Mouse (Mus musculus): ENCODE results near the gene Usp7.
"Not testable (repeated sequence)": the region's sequence is repeated elsewhere in the genome, so short reads cannot be mapped to it uniquely, and the experiment has no call there.

The Usp7 gene

DNA sequence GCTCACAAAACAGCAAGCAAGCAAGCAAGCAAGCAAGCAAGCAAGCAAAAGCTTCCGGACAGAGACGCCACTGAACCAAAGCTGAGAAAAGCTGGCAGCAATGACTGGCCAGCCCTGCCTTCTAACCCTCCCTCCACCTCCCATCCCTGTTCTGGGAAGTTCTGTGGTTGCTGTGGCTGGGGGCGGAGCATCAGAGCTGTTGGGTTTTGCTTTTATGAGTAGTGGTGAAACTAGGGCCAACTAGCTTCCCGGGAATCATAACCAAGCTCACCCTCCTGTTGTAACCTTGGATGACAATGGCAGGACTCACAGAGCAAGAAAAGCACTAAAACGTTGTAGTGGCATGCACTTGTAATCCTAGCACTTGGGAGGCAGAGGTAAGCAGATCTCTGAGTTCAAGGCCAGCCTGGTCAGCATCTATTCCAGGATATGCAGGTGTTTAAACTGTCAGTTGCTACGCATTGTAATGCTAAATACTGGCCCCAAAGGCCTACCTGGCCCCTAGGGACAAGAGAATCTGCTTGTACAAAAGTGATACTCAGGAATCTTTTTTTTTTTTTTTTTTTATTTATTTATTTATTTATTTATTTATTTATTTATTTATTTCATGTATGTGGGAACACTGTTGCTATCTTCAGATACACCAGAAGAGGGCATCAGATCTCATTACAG, 43.8 kb downstream of the Usp7 start:
- no peak for DNase-seq

DNA sequence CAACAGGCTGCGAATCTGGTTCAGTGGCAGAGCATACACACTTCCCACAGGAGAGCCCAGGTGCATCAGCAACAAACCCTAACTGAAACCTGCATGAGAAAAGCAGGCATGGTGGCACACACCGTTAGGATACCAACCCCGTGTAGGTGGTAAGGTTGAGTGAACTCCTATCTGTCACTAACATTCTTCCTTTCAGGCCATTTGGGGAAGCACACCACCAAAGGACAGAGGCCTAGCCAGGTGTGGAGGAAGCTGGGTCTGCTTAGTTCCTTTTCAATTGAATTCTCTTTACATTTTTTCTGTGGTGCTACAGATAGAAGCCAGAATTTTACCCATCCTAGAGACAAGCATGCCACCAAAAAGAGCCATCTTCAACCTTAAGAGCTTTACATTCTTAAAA, 44.3 kb downstream of the Usp7 start:
- no peak for DNase-seq

DNA sequence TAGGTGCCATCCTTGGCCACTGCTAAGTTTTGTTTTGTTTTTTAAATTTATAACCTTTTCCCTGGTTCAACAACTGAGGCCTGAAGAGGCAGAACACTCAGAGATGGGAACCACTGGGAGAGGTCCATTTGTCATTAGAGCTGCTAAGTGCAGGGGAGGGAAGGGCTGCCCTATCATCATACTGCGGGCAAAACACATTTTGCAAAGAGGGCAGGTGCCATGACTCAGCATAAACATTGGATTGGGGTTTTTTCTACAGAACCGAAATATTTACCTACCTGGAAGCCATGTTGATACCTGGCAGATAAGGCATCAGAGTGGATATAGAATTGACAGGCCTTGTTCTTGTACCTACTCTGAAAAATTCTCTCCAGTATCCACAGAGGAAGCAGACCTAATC, 45.6 kb downstream of the Usp7 start:
- DNase-seq: no peak

DNA sequence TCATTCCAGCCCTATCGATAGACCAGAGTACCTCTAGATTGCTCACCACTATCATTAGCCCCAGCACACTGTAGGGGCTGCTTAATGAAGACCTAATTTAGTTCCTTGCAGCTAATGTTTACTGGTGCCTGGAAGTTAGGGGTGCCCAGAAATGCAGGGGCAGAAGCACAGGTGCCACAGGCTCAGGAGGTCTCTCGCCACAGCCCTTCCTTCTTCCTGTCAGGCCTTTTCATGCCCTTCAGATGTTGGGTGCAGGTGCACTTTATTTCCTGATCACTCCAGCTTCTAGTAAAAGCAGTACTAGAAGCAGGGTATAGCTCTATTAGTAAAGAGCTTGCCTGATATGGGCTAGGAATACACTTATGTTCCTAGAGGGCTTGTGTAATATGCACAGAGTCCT, 46.4 kb downstream of the Usp7 start:
- DNase-seq: no peak

DNA sequence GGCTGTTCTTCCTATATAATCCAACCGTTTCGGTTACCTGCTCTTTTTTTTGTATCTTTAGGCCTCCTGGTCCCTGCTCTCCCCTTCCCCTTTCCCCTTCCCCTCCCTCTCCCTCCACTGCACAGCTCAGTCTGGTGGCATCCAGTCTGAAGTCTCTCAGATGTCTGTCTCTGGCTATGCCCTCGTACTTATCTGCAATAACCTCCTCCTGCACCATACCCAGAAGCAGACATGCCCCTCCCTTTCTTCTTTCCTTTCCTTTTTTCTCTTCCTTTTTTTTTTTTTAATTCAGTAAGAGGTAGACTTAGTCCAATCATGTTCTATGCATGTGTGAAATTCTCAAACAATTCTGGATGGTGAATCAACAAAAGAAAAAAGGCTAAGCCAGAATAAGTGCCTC, 48.1 kb downstream of the Usp7 start:
- DNase-seq: no peak

DNA sequence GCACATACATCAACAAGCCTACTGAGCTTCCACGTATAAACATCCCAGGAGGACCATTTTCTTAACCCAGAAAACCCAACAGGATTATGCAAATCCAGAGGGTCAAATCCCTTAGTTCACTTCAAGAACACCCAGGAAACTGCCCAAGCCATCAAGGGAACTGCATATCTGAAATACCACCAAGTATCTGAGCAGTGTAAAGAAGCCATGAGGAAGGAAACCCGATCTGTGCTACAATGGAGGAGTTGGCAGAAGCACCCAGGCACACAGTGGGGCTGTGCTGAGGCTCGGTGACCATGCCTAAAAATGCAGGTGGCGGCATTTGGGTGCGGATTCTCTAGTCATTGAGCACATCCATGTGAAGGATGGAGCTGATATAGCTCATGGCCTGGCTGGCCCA, 50.4 kb downstream of the Usp7 start:
- DNase-seq: no peak

DNA sequence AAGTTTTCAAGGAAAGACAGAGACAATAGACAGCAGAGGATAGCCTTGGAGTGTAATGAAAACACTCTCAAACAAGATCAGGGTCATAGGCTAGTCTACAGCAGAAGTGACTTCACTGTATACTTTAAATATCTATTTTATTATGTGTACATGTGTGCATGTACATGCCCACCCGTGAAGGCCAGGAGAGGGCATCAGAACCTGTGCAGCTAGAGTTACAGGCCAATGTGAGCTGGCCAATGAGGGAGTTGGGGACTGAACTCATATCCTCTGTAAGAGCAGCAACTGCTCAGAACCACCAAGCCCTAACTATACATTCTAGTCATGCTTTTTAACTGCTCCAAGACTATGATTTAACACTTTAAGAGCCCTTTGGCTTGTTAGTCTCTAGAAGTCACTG, 51.0 kb downstream of the Usp7 start:
- no peak for DNase-seq

DNA sequence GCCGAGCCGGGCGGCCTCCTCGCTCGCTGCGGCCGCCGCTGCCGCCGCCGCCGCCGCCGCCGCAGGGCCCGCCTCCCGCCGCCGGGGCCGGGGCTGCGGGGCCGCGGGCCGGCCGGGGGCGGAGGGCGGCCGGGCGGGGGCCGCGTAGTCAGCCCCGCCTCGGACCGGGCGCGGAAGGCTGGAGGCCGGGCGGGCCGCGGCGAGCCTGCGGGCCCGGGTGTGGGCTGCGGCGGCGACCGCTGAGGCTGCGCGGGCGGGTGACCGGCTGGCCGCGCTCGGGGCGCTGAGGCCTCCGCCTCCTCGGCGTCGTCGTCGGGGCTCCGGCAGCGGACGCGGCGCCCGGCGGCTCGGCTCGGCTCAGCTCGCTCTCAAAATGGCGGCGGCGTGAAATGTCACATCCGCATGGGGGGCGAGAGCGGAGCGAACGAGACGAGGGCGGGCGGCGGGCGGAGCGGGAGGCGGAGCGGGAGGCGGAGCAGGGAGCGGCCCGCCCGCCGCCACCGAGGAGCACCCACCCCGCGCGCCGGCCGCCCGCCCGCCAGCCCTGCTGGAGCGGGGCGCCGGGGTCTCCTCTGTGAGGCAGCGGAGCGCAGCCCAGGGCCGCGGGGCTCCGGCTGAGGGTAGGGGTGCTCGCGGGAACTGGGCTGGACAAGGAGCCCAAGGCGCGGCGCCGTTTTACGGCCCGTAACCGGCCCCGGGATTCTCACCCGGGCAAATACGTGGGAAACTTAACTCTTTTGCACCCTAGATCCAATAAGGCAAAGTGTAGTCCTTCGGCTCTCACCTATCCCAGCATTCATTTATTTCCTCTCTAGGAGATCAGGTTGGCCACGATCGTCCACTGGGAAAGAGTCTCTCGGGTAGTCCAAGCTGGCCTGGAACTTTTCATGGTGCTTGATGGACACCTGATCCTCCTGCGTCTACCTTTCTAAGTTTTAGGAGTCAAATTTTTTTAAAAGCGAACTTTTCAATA, 53.3 kb downstream of the Usp7 start:
- DNase-seq: peak; percentile 87 to 92

DNA sequence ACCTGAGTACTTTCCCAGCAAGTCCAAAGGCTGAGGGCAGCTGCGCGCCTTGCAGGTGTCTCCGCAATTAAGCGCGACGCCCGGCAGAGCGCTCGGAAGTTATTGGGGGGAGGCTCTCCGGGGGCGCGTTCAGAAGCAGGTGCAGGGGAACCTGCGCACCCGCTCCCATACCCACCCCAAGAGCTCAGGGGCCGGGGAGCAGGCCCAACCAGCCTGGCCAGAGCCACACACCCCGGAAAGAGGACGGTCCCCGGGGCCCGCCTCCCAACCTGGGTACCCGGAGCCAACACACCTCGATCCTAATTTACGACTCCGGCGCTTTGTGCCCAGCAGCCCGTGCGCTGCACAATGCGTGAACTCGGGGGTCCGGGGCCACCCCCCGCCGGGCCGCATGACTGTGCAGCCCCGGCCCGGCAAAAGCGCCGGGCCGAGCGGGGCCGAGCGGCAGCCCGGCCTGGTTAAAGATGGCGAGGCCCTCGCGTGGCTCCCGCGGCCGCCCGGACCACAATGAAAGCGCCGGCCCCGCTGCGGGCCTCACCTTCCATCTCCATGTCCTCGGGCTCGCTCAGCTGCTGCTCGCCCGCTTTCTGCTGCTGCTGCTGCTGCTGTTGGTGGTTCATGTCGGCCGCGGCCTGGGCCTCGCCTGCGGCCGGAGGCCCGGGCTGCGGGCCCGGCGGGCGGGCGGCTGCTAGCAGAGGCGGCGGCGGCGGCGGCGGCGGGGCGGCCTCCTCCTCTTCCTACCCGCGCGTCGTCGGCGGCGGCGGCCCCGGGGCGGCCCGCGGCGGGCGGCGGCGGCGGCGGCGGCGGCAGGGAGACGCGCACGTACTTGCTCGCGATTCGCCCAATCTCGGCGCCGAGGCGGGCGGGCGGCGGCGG, 54.2 kb downstream of the Usp7 start:
- DNase-seq: peak; percentile 40 to 43

DNA sequence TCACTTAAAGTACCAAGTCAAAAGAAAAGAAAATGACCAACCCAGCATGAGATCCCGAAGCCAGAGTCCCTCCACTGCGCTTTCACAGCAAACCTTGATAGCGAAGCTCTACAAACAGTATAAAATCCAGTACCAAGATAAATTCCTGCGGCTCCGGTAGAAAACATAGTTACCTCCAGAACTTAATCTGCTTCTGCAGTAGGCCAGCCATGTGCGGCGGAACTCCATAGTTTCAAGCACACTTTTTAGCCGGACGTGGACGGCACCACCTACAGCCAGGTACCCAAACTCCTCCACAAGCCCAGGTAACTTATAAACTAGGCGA, 54.8 kb downstream of the Usp7 start:
- DNase-seq: no peak

DNA sequence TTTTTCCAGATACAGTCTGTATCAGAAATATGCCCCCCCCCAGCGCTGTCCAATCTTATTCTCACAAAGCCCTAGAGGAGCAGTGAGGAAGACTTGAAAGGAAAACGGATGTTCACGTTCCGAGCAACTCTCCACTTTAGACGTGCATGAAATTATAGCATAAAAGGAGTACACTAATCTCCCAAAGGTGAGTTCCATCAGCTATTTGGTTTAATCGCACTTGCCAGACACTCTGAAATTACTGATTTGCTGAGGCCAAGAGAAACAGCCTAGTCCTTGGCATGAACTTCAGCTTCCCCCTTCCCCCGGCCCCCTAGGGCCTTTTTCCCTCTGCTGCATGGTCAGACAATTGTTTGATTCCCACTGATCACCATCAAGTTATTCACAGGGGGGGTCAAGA, 55.4 kb downstream of the Usp7 start:
- DNase-seq: no peak

DNA sequence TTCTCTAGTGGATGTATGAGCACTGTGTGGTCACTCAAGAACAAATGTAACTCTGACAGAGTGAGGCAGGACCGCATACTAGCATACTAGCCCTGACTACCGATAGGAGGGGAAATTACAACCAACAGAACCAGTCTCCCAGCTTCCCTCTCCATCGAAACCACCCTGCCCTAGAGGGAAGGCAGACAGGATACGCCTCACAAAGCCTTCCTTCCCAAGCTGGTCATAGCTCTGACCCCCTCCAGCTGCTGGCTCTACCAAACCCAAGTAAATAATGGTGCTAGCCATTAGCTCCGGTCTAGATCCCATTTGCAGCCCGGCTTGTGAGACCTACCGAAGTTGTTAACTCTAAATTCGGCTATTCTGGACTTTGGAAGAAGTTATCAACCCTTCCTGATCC, 56.1 kb downstream of the Usp7 start:
- DNase-seq: no peak

DNA sequence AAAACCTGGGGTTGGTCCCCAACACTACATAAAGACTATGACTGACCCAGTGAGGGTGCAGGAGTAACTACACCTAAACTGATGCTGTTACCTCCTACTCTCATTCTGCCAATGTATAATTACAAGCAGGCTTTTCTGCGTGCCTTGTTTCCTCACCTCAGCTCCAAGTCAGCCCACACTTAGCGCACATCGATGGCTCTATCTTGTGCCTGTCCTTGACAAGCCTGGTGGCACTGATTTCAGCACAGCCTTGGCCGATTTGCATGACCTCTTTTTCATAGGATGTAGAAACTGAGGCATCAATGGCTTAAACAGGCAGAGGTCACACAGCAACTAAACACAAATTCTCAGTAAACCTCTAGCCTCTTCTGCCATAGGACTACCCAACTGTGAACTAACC, 57.4 kb downstream of the Usp7 start:
- no peak for DNase-seq

DNA sequence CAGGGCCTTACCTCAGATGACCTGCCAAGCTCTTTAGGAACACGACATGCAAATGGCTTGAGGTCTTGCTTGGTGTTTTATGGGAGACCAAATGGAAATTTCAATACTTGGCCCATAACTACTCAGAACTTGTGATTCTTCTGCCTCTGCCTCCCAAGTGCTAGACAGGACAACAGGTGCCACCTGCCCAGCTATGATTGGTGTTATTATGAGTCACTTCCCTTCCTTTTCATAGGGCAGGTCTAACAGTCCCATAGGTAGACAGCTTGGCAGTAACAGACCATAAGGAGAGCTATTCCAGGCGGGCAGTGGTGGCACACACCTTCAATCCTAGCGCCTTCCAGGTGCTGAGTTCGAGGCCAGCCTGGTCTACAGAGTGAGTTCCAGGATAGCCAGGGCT, 58.5 kb downstream of the Usp7 start:
- DNase-seq: no peak

DNA sequence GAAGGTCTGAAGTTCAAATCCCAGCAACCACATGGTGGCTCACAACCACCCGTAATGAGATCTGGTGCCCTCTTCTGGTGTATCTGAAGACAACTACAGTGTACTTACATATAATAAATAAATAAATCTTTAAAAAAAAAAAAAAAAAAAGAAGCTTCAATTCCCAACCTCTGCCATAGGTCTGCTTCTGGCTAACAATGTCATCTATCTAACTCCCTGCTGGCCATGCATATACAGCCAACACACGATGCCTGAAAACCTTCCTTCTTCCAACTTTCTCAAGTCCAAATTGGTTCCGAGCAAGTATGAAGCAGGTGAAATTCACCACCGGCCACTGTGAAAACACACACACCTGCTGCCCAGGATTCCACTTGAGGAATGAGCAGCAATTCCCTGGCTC, 59.7 kb downstream of the Usp7 start:
- DNase-seq: not testable (repeated sequence)

DNA sequence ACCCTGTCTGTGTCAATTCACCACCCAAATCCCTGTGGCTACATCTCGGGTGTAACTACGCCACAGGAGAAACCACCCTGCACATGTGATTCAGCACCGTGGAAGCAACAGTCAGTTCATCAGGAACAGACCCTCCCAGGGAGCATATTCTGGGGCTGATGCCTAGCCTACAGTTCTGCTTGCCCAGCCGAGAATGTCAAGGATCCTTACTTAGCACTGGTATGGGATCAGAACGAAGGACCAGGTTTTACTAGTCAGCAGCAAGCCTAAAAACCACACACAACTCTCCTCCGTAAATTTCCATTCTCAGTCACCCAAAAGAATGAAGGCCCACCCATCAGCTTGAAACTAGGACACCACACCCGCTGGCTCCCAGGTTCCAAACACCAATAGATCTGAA, 60.5 kb downstream of the Usp7 start:
- no peak for DNase-seq

DNA sequence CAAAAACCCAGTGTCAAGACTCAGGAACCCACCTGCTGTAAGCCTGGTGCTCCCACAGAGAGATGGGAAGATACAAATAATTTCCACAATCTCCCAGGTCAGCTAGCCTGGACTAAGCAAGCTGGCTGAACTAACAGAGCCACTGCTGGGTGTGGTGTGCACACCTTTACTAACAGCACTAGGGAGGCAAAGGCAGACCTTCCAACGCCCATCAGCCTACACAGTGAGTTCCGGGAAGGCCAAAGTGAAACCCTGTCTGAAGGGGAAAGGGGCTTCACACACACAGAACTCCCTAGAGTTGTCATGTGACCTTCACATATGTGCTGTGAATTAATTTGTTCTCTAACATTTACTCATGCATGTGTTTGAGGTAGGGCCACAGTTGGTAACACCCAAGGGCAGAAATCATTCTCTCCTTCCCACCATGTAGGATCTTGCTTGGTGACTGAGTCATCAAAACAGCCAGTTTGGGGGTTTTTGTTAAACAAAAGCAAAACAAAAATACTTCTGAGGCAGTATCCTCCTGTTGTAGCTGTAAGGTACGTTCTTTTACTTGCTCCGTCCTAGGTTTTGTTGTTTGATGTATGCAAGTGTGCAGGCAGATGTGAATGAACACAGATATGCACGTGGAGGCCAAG, 63.9 kb downstream of the Usp7 start:
- no peak for DNase-seq

DNA sequence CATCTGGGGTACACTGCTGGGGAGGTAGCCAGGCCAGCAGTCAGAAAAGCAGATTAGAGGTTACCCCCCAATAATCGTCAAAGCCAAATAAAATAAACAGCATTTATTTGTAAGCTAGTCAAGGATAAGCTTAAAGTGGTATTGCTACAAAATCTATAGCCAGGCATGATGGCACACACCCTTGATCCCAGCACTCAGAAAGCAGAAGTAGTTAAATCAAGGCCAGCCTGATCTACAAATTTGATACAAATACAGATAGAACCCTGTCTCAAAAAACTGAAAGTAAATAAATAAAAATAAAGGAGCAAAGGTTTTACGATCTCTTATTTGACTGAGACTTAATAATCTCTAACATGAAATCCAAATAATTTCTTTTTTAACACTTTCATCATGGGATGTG, 66.3 kb downstream of the Usp7 start:
- no peak for DNase-seq

DNA sequence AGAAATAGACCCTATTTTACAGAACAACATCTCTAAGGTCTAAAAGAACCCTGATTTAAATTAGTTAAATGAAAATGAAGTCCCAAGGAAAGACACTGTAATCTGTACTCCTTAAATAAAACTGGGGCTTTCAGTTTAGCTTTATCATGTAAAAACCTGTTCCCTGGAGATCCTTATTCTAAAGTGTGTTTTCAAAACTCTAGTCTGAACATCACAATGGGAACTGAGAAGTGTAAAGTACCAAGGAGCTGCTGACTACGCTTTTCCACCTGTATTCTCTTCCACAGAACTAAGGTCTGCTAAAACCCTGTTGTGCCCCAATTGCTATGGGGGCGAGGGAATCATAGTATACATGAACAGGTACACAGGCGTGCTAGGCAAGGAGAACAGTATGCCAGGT, 68.1 kb downstream of the Usp7 start:
- DNase-seq: no peak

DNA sequence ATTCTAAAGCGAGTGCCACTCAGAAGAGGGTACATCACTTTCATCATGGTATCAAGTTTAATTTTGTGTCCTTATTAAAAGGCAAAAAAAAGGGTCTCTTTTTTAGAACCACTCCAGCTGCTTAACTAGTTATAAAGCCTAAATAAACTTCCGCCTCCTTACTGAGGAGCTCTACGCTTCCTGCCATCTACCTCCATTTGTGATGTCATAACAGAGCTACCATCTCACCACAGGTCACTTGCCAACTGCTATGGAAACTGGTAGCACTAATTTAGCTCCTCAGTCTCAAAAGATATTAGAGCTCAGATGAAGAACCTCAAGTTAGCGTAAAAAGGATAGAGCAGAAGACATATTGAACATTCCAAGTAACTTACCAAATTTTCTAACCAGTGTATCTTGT, 71.7 kb downstream of the Usp7 start:
- DNase-seq: no peak

DNA sequence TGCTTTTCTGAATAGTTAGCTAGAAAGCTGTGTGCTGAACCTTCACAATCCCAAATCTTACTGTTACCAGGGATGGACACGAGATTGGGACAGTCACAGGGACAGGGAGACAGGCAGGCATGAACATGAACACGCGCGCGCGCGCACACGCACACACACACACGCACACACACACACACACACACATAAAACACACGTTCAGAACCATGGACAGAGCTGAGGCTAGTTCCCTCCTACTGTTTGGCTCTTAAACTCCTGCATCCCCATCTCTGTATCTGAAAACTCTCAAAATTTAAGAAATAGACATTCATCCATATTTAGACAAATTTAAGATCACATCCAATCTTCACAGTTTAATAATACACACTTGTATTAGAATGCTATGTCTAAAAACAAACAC, 74.4 kb downstream of the Usp7 start:
- no peak for DNase-seq

DNA sequence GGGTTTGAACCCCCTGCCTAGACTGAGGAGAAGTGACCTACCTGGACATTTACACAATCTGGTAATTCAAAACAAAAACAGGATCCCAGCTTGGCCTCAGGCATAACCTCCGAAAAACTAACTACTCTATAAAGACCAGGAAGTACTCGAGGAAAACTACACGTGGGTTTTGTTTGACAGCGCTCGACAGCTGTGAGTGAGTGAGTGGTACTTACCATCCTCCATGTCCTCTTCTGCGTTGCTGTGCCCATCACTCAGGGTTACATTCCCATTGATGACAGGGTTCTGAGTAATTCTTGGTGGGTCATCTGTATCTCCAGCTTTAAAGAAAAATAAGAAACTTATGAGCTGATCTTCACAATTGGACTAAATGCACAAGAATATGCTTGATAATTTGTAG, 75.8 kb downstream of the Usp7 start:
- no peak for DNase-seq

DNA sequence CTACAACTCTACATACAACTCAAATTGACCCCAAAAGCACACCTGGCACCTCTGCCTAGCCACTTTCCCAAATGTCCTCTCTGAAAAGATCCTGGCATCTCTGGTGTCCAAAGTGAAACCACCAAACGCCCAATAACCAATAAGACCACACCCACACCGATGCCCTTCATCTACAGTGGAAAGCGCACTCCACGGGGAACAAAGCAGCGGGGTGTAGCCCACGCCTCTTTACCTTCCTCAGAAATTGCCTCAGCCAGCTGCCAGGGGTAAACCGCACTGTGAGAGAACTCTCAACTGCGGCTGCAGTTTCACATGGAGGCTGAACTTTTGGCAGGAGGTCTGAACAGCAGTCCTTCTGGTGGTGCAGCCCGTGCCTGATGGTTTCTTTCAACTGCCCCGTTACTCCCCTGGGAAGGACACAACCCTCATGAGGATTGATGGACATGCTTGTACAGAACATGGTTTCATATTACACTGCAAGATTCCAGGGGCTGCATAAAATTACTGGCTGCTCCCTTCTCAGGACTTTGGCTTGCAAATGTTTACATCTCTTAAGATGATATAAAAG, 76.5 kb downstream of the Usp7 start:
- no peak for DNase-seq
